Mouse (Mus musculus): Measurements from ENCODE around the gene 2310061I04Rik. TPM values are rescaled to one million over a fixed set of nuclear protein-coding genes. Genes with fewer than 3 reads are reported as not detected.

Gene 2310061I04Rik
- polyA plus RNA-seq, 1 experiment from 2014 or later = 24.3 TPM

DNA sequence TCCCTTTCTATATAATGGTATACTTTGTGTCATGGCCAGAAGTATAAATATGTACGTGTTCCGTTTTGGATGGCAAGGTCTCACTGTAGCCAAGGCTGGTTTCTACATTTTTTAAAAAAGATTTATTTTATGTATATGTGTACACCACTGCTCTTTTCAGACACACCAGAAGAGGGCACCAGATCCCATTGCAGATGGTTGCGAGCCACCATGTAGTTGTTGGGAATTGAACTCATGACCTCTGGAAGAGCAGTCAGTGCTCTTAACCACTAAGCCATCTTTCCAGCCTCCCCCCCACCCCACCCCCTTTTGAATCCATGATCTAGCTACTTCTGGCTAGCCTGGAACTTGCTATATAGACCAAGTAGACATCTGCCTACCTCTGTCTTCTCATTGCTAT, 53.7 kb downstream of the 2310061I04Rik start:
- Histone ChIP-seq H3K27me3 (no peaks in the 10 kb centered on the region), H3K27ac (no peak overlapping the region), H3K36me3 (peaks cover 40% of the 10 kb centered on the region), H3K4me3 (no peak overlapping the region), H3K9me3 (no peaks in the 10 kb centered on the region), H3K4me2 (replicated peaks) (no peak overlapping the region), H3K9ac (no peak overlapping the region), H3K4me1 (peaks cover 13% of the 10 kb centered on the region)
- 96% methylated on average over 3 of the region's 3 CpGs for WGBS
- ATAC-seq (ENCODE audit: insufficient number of reproducible peaks, insufficient read depth, low FRiP score, low TSS enrichment) = no peak

MicroRNA genes within 50 kb of the gene (microRNA counts, 519-probe panel; counts per million panel counts)
- 460 counts per million, percentile 65 among the panel's probes with 10 or more counts for microRNA mmu-miR-1894-3p
- microRNA mmu-miR-1894-5p = 460 counts per million, percentile 65 among the panel's probes with 10 or more counts

Small RNA genes lying within 50 kb of the gene (microRNA-seq; reads per million reads assigned to microRNA genes)
- not detected for gene Gm28033
- not detected for gene Mir1894

Other genes starting within 250 kb of the 2310061I04Rik start
- gene Vars2, start 229.8 kb downstream of the 2310061I04Rik start, polyA plus RNA-seq (2016; fragmentation: Nextera tagmentation; extraction: Ambion mirVana) = 18.5 and 23.6 TPM in 2 replicates
- 48.6 and 51.5 TPM in 2 replicates for gene Gtf2h4, start 223.7 kb downstream of the 2310061I04Rik start, polyA plus RNA-seq (2016; fragmentation: Nextera tagmentation; extraction: Ambion mirVana)
- gene Ddr1, start 192.8 kb downstream of the 2310061I04Rik start, polyA plus RNA-seq (2016; fragmentation: Nextera tagmentation; extraction: Ambion mirVana) = 62.6 and 63.0 TPM in 2 replicates
- 6.9 and 8.9 TPM in 2 replicates for gene Ier3, start 75.7 kb downstream of the 2310061I04Rik start, polyA plus RNA-seq (2016; fragmentation: Nextera tagmentation; extraction: Ambion mirVana)
- 50.7 and 60.3 TPM in 2 replicates for gene Flot1, start 74.2 kb downstream of the 2310061I04Rik start, polyA plus RNA-seq (2016; fragmentation: Nextera tagmentation; extraction: Ambion mirVana)
- 1,266 and 1,271 TPM in 2 replicates for gene Tubb5, start 59.1 kb downstream of the 2310061I04Rik start, polyA plus RNA-seq (2016; fragmentation: Nextera tagmentation; extraction: Ambion mirVana)
- gene Mdc1, start 55.9 kb downstream of the 2310061I04Rik start, polyA plus RNA-seq (2016; fragmentation: Nextera tagmentation; extraction: Ambion mirVana) = 15.1 and 21.3 TPM in 2 replicates
- gene Nrm, start 36.1 kb downstream of the 2310061I04Rik start, polyA plus RNA-seq (2016; fragmentation: Nextera tagmentation; extraction: Ambion mirVana) = 39.9 and 43.9 TPM in 2 replicates
- gene Ppp1r18, start 31.8 kb downstream of the 2310061I04Rik start, polyA plus RNA-seq (2016; fragmentation: Nextera tagmentation; extraction: Ambion mirVana) = 26.1 and 28.9 TPM in 2 replicates
- 47.8 and 52.8 TPM in 2 replicates for gene Dhx16, start 17.6 kb downstream of the 2310061I04Rik start, polyA plus RNA-seq (2016; fragmentation: Nextera tagmentation; extraction: Ambion mirVana)
- gene Atat1, start 12.6 kb upstream of the 2310061I04Rik start, polyA plus RNA-seq (2016; fragmentation: Nextera tagmentation; extraction: Ambion mirVana) = 165 and 172 TPM in 2 replicates
- gene Mrps18b, start 19.0 kb upstream of the 2310061I04Rik start, polyA plus RNA-seq (2016; fragmentation: Nextera tagmentation; extraction: Ambion mirVana) = 65.6 TPM in 2 replicates
- gene Ppp1r10, start 19.0 kb upstream of the 2310061I04Rik start, polyA plus RNA-seq (2016; fragmentation: Nextera tagmentation; extraction: Ambion mirVana) = 50.1 and 51.9 TPM in 2 replicates
- 91.2 and 113 TPM in 2 replicates for gene Abcf1, start 72.3 kb upstream of the 2310061I04Rik start, polyA plus RNA-seq (2016; fragmentation: Nextera tagmentation; extraction: Ambion mirVana)
- 69.9 and 71.5 TPM in 2 replicates for gene Gnl1, start 82.4 kb upstream of the 2310061I04Rik start, polyA plus RNA-seq (2016; fragmentation: Nextera tagmentation; extraction: Ambion mirVana)
- 42.9 and 51.4 TPM in 2 replicates for gene Prr3, start 82.8 kb upstream of the 2310061I04Rik start, polyA plus RNA-seq (2016; fragmentation: Nextera tagmentation; extraction: Ambion mirVana)
- gene H2-T24, start 123.1 kb upstream of the 2310061I04Rik start, polyA plus RNA-seq (2016; fragmentation: Nextera tagmentation; extraction: Ambion mirVana) = 3.7 and 5.5 TPM in 2 replicates
- gene H2-T23, start 135.4 kb upstream of the 2310061I04Rik start, polyA plus RNA-seq (2016; fragmentation: Nextera tagmentation; extraction: Ambion mirVana) = 10.2 and 12.1 TPM in 2 replicates
- gene H2-T22, start 145.3 kb upstream of the 2310061I04Rik start, polyA plus RNA-seq (2016; fragmentation: Nextera tagmentation; extraction: Ambion mirVana) = 16.3 and 17.2 TPM in 2 replicates
- not detected in 2 replicates for gene Gm6034, start 145.5 kb upstream of the 2310061I04Rik start, polyA plus RNA-seq (2016; fragmentation: Nextera tagmentation; extraction: Ambion mirVana)
- not detected in 2 replicates for gene Gm11127, start 160.9 kb upstream of the 2310061I04Rik start, polyA plus RNA-seq (2016; fragmentation: Nextera tagmentation; extraction: Ambion mirVana)
- gene Gm19684, start 224.2 kb upstream of the 2310061I04Rik start, polyA plus RNA-seq (2016; fragmentation: Nextera tagmentation; extraction: Ambion mirVana) = not detected in 2 replicates
- not detected in 2 replicates for gene Gm7030, start 232.0 kb upstream of the 2310061I04Rik start, polyA plus RNA-seq (2016; fragmentation: Nextera tagmentation; extraction: Ambion mirVana)

All from embryonic facial prominence, embryonic 12.5 days (tissue).